Mouse (Mus musculus): ENCODE results near the gene Adam12.

GRCm38 (mm10) chr7:134062629-134063028 is 169.3 kb downstream of the Adam12 start:
- TF ChIP-seq POLR2A (IDR thresholded peaks at IDR 0.05; ENCODE audit: low read depth, low read length) (no peak), CTCF (IDR thresholded peaks at IDR 0.05; ENCODE audit: extremely low read depth, insufficient read depth, insufficient read length, insufficient replicate concordance) (no peak)

Data from spleen, adult 2 months (tissue).